Mouse (Mus musculus) liver, embryonic 14.5 days (tissue): ENCODE data around the gene Rspo4. TPM values are rescaled to one million over a fixed set of nuclear protein-coding genes. Genes with fewer than 3 reads are reported as not detected.
A peak's percentile ranks its signal among the peaks of the same experiment; 100 is the strongest.

Experiments used
- ATAC-seq: fragments of 200-750 bp; cut with Nextera tagmentation; 2 replicates; pipeline ENCODE4 v1.8.0; 2017; ENCODE audit warnings: moderate number of reproducible peaks, mild to moderate bottlenecking, moderate library complexity; ENCODE audit not compliant: insufficient read depth
- DNase-seq, 3 experiments: peaks; one replicate each; pipeline ENCODE4 v3.0.0-alpha.2; 2012 to 2013; ENCODE audit warnings: low read depth in 3 of 3, low spot score in 3 of 3
- H3K27ac ChIP-seq: fragments of 300-500 bp; sonication (generic); 2 replicates; pipeline ENCODE4 v1.5.1; 2014; ENCODE audit warnings: moderate library complexity, mild to moderate bottlenecking, control low read depth, inconsistent platforms
- H3K27me3 ChIP-seq: fragments of 300-500 bp; sonication (generic); 2 replicates; pipeline ENCODE4 v1.6.1; 2014; ENCODE audit warnings: mild to moderate bottlenecking, low read length, moderate library complexity; ENCODE audit not compliant: control insufficient read depth, insufficient read depth
- H3K36me3 ChIP-seq: fragments of 300-500 bp; sonication (generic); replicated peaks from 2 replicates; pipeline ENCODE4 v1.6.1; 2014; ENCODE audit warnings: low read depth; ENCODE audit not compliant: control insufficient read depth, insufficient read depth
- H3K4me1 ChIP-seq, 2 experiments: fragments of 200-500 bp in 1 of 2; fragments of 300-500 bp in 1 of 2; sonication (generic) in 1 of 2; replicated peaks; 2 replicates each; pipeline ENCODE4 v1.6.1; 2012 to 2014; ENCODE audit warnings: antibody characterized with exemption in 1 of 2, inconsistent platforms in 1 of 2, low read length in 1 of 2; ENCODE audit not compliant: control insufficient read depth in 2 of 2, insufficient read depth in 2 of 2
- H3K4me2 ChIP-seq: fragments of 300-500 bp; sonication (generic); 2 replicates; pipeline ENCODE4 v1.6.1; 2014; ENCODE audit warnings: low read depth, mild to moderate bottlenecking, control low read depth, moderate library complexity
- H3K4me3 ChIP-seq, 2 experiments: fragments of 200-500 bp in 1 of 2; fragments of 300-500 bp in 1 of 2; sonication (generic) in 1 of 2; 2 replicates each; pipeline ENCODE4 v1.5.1; 2012 to 2014; ENCODE audit warnings: low read depth in 2 of 2, low read length in 2 of 2, mild to moderate bottlenecking in 2 of 2, control low read depth in 1 of 2, inconsistent platforms in 1 of 2, moderate library complexity in 1 of 2; ENCODE audit not compliant: insufficient read depth in 1 of 2
- H3K9ac ChIP-seq: fragments of 300-500 bp; sonication (generic); replicated peaks from 2 replicates; pipeline ENCODE4 v1.6.1; 2014; ENCODE audit warnings: mild to moderate bottlenecking, control low read depth, moderate library complexity
- H3K9me3 ChIP-seq: fragments of 300-500 bp; sonication (generic); 2 replicates; pipeline ENCODE4 v1.6.1; 2016; ENCODE audit warnings: low read length, mixed read lengths; ENCODE audit not compliant: control insufficient read depth
- CTCF ChIP-seq: IDR thresholded peaks from 2 replicates; pipeline ENCODE4 v1.5.1; 2016; ENCODE audit warnings: antibody characterized with exemption, low read depth, control low read depth
- EP300 ChIP-seq: IDR thresholded peaks from 2 replicates; pipeline ENCODE4 v1.6.1; 2016; ENCODE audit warnings: antibody characterized with exemption, low read depth
- WGBS: fragments of 180-500 bp; shearing (Covaris S2); extraction: QIAGEN DNeasy Blood & Tissue Kit; methylation state at CpG from one replicate; pipeline ENCODE4 v1.1.7; 2014; ENCODE audit not compliant: insufficient replicate concordance; 5-methylcytosine and 5-hydroxymethylcytosine counted together
- polyA plus RNA-seq, 2 experiments: library from polyadenylated mRNA; depleted of rRNA in 1 of 2; stranded (reverse) in 1 of 2; unstranded in 1 of 2; fragments of >200 nt; fragmentation: Nextera tagmentation in 1 of 2; extraction: Ambion mirVana in 1 of 2; gene quantifications; 2 replicates each; pipeline versions ENCODE4 v1.2.1 to v1.2.3; 2012 to 2014

The Rspo4 gene
- polyA plus RNA-seq (2012; rRNA removed) = not detected in 2 replicates
- polyA plus RNA-seq (2014; fragmentation: Nextera tagmentation; extraction: Ambion mirVana) = not detected in 2 replicates

DNA sequence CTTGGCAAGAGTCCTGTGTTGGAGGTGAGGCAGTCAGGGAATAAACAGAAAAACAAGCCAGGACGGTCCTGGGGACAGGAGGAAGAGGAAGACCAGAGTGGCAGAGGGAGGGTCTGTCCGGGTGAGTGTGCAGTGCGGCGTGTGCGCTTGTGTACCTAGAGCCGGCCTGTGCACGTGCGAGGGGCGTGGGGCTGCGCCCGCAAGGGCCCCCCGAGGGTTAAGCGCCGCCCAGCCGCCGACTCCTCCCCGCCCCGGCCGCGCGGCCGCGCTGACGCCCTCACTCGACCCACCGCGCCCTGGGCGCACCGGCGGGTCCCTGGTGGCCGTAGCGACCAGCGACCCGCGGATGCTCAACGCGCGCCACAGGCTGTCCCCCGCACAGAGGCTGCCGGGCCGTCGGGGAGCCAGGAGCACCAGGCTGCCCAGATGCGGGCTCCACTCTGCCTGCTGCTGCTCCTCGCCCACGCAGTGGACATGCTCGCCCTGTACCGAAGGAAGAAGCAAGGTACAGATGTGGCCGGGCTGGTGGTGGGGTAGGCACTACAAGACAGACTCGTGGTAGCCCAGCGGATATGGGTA, at the start of gene Rspo4:
Gene Rspo4 (plus strand): TSS at position 280 of the 579 bp plus-strand sequence.
- no peaks in the 10 kb centered on the region for H3K9me3 ChIP-seq
- H3K27ac ChIP-seq = no peak within 1 kb of the TSS
- ATAC-seq = no peak; the same call in 1 of the 2 replicates
- peak within 1 kb of the TSS; percentile 31 for H3K4me2 ChIP-seq
- H3K9ac ChIP-seq = no peak within 1 kb of the TSS
- no peaks in the 10 kb centered on the region for H3K36me3 ChIP-seq
- no peak for DNase-seq
- H3K4me3 ChIP-seq = peak within 1 kb of the TSS in 1 of 2 experiments; percentile 6; a peak in 1 of 4 replicates
- TF ChIP-seq CTCF (no peak), EP300 (no peak)
- no peaks in the 10 kb centered on the region for H3K4me1 ChIP-seq
- under 1% methylated on average over 42 of the region's 50 CpGs for WGBS
- peaks cover 22% of the 10 kb centered on the region for H3K27me3 ChIP-seq

DNA sequence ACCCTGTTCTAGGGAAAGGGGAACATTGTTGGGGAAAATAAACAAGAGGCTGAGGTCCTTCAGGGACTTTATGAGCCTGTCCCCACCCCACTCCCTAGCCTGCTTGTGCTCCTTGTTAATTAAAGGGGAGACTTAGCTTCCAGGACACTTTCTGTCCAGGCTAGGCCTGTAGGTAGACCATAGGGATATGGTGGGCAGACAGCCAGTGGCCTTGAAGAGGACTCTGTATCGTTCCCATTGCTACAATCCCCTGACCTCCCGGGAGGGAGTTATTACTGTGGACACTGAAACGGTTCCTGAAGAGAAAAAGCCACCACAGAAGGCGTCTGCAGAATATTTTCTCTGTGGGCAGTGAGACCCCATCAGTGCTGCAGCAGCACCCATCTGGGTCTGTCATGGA, 27.1 kb upstream of the Rspo4 start:
- H3K4me1 ChIP-seq = no peaks in the 10 kb centered on the region
- no peak overlapping the region for H3K4me3 ChIP-seq
- TF ChIP-seq CTCF = no peak
- no peak for TF ChIP-seq EP300
- ATAC-seq = no peak
- H3K27me3 ChIP-seq = no peaks in the 10 kb centered on the region
- no peaks in the 10 kb centered on the region for H3K36me3 ChIP-seq
- H3K9me3 ChIP-seq = no peaks in the 10 kb centered on the region
- no peak overlapping the region for H3K27ac ChIP-seq
- WGBS = 56% methylated on average over 4 of the region's 4 CpGs
- no peak overlapping the region for H3K4me2 ChIP-seq
- no peak for DNase-seq
- H3K9ac ChIP-seq = no peak overlapping the region

DNA sequence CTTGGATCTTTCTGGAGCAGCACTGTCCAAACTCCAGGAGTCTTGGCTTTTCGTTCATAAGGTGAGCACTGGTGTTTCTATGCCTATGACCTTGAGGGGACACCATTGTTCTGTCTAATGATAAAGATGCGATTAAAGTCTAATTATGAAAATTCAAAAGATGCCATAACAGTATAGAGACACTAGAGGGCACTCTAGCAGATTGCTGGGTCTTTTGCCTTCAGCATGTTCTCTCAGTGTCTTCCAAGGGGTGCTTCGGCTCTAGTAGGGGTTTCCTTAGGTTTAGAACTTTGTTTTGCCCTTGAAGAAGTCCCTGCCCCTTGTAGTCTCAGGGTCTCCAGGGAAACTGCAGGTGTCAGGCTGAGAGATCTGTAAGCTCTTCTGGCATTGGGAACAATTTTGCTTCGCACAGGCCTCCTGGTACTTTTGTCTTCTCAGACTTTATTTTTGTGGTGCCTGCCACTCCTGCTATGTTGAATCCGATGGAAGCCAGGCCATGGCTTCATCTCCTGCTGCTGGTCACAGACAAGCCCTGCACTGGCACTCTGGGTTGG, 19.6 kb downstream of the Rspo4 start:
- Histone ChIP-seq H3K4me2 (no peak overlapping the region), H3K27me3 (no peaks in the 10 kb centered on the region), H3K4me3 (no peak overlapping the region), H3K9me3 (no peaks in the 10 kb centered on the region), H3K27ac (no peak overlapping the region), H3K9ac (no peak overlapping the region), H3K4me1 (no peaks in the 10 kb centered on the region), H3K36me3 (no peaks in the 10 kb centered on the region)
- 35% methylated on average over 5 of the region's 5 CpGs for WGBS
- TF ChIP-seq EP300 (no peak), CTCF (peak; percentile 53; the same call in 1 of the 2 replicates)
- no peak for DNase-seq
- no peak for ATAC-seq

DNA sequence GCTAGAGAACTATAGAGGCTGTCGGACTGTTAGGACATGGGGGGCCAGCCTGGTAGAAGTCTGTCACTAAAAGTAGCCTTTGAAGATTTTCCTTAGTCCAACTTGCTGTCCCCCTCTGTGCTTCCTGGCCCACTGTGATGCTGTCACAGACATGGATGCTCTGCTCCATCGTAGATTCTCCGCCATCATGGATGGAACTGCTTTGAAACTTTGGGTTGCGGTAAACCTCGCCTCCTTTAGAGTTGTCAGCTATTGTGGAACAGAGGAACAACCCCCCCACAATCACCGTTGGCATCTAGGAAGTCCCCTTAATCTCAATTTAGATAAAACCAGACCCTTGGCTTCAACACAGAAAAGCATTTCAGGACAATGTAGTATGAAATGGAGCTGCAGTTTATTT, 22.2 kb downstream of the Rspo4 start:
- Histone ChIP-seq H3K27me3 (no peaks in the 10 kb centered on the region), H3K36me3 (no peaks in the 10 kb centered on the region), H3K4me1 (no peaks in the 10 kb centered on the region), H3K27ac (no peak overlapping the region), H3K4me3 (no peak overlapping the region), H3K9me3 (no peaks in the 10 kb centered on the region), H3K9ac (no peak overlapping the region), H3K4me2 (no peak overlapping the region)
- TF ChIP-seq CTCF = no peak
- no peak for TF ChIP-seq EP300
- DNase-seq = no peak
- 70% methylated on average over 6 of the region's 6 CpGs for WGBS
- no peak for ATAC-seq

DNA sequence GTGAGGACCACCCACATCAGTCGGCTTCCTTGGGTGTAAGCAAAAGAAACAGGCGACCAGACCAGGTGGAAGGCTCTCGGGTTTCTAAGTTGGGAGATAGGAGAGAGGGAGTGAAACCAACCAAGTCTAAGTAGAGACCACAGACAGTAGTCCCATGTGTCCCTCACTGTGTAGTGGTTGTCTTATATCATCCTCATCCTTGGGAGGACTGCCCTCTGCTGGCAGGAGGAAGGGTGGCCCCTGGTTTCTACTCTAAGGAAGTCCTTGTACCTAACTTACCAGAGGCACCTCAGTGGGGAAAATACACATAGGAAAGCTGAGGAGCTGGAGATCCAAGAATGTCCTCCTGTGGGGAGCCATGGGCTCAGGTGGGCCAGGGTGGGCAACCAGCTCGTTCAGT, 23.8 kb downstream of the Rspo4 start:
- no peak for ATAC-seq
- Histone ChIP-seq H3K27me3 (no peaks in the 10 kb centered on the region), H3K36me3 (no peaks in the 10 kb centered on the region), H3K27ac (no peak overlapping the region), H3K4me3 (no peak overlapping the region), H3K9me3 (no peaks in the 10 kb centered on the region), H3K9ac (no peak overlapping the region), H3K4me2 (no peak overlapping the region), H3K4me1 (no peaks in the 10 kb centered on the region)
- TF ChIP-seq CTCF (peak; percentile 66), EP300 (no peak)
- 22% methylated on average over 4 of the region's 4 CpGs for WGBS
- DNase-seq = peak in 2 of 3 experiments; percentile 6 to 7
